Mouse (Mus musculus): ENCODE data around the gene Akain1.

- no peak for TF ChIP-seq CTCF (IDR thresholded peaks at IDR 0.05; ENCODE audit: insufficient read depth, low read depth, low read length)
- TF ChIP-seq POLR2A (IDR thresholded peaks at IDR 0.05; ENCODE audit: insufficient read depth, low read depth, low read length) = no peak
Measured at GRCm38 (mm10) chr17:69398092-69398491, 41.0 kb upstream of the Akain1 start.
